Mouse (Mus musculus) layer of hippocampus, postnatal 10 days (tissue): ENCODE data around the gene Isl1. TPM values are rescaled to one million over a fixed set of nuclear protein-coding genes. Genes with fewer than 3 reads are reported as not detected.

ENCODE experiments used
- DNase-seq, 2 experiments: peaks; one replicate each; pipeline ENCODE4 v3.0.0; 2021; ENCODE audit warnings: low spot score in 2 of 2
- long read RNA-seq: library from polyadenylated mRNA; stranded (forward); transcript quantifications from one replicate; pipeline ENCODE4 v2.0.0, GENCODE M21; 2023
- total RNA-seq, 2 experiments: library from RNA; stranded (reverse); gene quantifications; 2 replicates each; pipeline ENCODE4 v1.2.3; 2021

Gene Isl1
- total RNA-seq = under 1 TPM in 1 of 2 experiments, not detected in 1; 0.42 TPM
- long read RNA-seq = 0 reads

DNA sequence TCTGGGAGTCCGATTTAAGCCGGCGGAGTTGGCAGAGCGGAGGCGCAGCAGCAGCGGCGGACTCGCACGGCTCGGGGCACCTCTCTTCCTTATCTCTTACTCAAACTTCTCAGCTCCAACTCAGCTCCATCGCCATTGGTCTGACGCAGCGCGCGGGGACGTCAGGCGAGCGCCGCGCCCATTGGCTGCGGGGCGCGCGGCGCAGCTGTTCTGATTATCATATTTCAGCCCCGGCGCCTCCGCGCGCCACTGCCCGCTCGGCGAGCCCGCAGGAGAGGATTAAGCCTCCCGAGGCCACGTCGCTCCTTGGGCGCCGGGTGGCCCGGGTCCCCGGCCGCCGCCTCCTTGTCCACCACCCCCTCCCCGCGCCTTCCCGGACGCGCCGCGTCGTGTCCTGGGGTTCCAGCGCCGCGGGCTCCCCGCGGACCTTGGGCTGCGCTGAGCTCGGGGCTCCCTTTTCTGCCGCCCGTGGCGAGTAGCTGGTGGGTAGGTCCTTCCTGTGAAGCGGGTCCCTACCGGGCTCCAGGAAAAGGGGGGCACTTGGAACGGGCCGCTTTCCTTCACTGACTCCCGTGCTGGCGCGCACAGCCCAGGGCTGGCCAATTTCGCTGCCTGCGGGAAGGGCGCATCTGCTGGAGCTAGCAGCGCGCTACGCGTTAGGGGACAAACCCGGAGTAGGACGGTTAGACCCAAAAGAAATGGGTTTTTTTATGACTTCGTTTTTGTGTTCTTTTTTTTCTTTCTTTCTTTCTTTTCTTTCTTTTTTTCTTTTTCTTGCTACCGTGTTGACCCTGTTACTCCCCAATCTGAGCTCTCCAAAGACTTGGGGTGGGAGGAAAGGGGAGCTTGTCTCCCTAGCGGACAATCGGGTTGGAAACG, at the start of gene Isl1:
TSS of gene Isl1 (minus strand) at position 106 of the 879 bp plus-strand sequence.
- DNase-seq = peak in 1 of 2 experiments; percentile 26

DNA sequence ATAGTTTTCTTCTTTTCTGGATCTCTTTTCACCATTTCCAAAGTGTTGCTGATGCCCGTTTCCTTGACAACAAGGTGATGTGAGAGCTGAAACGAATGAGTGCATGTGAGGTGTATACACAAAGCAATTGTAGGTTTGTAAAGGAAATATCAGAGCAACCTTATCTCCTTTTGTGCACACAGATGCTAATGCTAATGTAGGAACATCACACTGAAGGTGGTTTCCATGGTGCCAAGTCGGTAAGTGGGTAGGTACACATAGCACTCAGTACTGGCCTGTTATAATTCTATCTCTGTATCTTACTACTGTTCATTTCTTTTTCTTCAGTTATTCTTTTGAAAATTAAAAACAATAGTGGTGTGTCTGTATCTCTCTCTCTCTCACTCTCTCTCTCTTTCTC, 26.3 kb upstream of the Isl1 start:
- DNase-seq = no peak

GRCm38 (mm10) chr13:116313636-116314530, 4.4 kb upstream of the Isl1 start:
- no peak for DNase-seq

- no peak for DNase-seq
Observed at GRCm38 (mm10) chr13:116311871-116312720, 2.6 kb upstream of the Isl1 start.

GRCm38 (mm10) chr13:116311011-116311410, 1.5 kb upstream of the Isl1 start:
- DNase-seq = no peak

GRCm38 (mm10) chr13:116310463-116310765, 925 bp upstream of the Isl1 start:
- DNase-seq = no peak

- DNase-seq = no peak
Observed at GRCm38 (mm10) chr13:116308933-116309583, 431 bp downstream of the Isl1 start.

DNA sequence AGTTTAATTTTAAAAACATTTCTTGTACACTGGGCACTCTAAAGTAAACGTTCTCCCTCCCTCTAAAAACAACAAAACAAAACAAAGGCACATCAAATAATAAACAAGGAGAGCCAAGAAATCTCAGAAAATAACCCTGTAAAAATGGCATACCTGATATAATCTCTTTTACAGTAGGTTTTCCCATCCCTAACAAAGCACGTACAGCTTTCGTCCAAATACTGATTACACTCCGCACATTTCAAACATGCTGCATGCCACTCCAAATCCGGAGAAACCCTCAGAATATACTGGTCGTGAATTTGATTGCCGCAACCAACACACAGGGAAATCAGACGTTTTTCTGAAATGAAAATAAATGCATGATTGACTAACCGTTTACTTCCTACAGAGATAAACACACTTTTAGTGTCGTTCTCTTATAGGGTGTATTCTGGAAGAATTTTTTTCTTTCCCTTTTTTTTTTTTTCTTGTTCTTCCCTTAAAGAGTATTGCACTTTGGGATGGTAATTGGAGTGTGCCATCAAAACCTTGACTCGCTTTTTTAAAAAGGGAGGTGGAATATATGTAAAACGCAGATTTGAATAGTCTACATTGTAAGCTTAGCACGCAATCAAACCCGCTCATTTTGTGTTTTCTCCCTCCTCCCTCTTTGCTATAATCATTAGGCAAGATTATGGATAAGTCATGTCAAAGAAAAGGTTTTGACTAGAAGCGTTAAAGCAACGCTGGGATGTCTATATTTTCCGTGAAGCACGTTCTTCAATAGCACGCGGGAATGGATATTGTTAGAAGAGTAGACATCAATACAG, 1.2 kb downstream of the Isl1 start:
- no peak for DNase-seq

DNA sequence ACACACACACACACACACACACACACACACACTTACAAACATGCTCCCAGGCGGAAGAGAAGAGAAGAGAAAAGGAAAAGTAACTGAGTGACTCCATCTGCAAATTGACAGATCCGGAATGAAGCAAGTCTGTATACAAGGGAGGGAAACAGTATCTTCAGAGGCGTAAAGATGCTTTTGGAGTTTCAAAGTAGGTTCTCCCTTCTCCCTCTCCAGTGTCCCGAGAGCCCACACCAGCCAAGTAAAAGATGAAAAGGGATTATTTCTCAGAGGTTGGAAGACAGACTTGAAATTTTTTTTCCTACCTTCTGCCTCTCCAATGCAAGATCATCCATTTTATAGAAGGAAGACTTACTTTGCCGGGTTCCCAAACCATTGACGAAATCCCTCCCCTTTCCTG, 2.9 kb downstream of the Isl1 start:
- DNase-seq = no peak

DNA sequence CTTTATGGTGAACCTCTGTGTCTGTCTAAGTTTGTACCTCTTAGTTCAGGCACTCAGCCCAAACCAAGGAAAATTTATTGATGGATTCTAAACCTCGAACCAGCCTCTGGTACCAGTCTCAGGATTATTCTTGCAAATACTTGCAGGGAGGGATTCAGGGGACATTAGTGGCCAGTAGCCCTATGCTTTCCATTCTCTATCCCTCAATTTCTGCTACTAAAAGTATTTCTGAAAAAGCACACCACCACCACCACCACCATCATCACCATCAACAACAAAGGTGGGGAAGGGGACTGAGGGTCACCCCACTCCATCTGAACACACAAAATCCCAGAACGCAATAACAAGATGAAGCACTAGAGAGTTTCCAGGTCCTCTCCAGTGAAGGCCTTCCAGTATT, 3.8 kb downstream of the Isl1 start:
- no peak for DNase-seq

- DNase-seq = no peak
Observed at GRCm38 (mm10) chr13:116304713-116305470, 4.6 kb downstream of the Isl1 start.

DNA sequence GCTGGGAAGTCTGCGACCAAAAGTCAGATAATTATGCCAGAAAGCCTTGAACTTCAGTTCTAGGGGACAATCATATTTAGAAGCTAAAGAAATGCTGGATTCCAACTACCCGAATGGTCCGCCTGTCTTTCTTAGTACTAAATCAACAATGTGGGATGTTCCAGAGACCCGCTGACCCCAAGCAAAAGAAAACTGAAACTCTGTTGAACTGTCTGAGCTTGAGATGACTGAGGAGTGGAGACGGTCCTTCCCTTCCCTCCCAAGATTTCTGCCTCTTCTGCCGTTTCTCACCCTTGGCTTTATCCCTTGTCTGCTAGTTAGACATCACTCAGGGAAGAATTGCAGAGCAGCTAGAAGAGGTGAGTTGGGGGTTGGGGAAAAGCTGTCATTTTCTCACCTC, 5.7 kb downstream of the Isl1 start:
- DNase-seq = no peak

DNA sequence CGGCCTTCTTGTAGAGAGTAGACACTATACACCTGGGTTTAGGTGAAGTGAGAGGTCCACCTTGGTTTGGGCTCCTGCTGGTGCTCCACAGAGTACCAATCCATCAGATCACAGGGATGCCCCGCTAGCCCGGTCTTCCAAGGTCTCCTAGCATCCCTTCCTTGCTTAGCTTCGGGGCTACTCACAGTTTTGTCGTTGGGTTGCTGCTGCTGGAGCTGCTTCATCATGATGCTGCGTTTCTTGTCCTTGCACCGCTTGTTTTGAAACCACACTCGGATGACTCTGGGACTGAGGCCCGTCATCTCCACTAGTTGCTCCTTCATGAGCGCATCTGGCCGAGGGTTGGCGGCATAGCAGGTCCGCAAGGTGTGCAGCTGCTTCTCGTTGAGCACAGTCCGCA, 6.6 kb downstream of the Isl1 start:
- DNase-seq = no peak

GRCm38 (mm10) chr13:116301706-116302105, 7.8 kb downstream of the Isl1 start:
- DNase-seq = no peak

DNA sequence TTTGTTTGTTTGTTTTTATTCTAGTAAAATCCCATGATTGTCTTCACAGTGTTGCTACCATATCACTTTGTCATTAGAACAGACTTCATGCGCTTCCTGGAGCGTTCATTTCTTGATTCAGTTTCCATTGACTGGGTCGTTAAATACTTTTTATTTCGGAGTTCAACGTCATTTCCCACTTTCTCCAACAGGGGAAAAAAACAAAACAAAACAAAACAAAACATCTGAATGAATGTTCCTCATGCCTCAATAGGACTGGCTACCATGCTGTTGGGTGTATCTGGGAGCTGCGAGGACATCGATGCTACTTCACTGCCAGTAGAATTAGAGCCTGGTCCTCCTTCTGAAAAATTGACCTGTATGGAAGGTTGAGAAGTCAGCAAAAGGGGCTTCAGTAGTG, 10.2 kb downstream of the Isl1 start:
- no peak for DNase-seq

GRCm38 (mm10) chr13:116298641-116299170, 10.8 kb downstream of the Isl1 start:
- DNase-seq = no peak

DNA sequence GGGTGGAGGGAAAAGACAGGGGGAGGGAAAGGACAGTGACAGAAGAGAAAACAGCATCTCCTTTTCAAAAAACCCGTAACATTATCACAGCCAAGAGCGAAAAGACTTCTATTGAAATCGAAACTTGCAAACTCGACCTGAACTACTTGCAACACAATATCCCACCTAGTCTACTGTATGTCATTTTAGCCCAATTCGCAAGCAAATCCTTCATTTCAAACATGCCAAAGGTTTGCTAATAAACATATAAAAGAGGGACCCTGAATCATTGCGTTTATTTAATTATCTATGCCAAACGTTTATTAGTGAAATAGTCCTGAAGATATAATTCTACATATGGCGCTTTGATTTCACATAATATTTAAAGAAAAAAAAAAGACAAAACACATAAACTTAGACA, 11.5 kb downstream of the Isl1 start:
- DNase-seq = no peak

DNA sequence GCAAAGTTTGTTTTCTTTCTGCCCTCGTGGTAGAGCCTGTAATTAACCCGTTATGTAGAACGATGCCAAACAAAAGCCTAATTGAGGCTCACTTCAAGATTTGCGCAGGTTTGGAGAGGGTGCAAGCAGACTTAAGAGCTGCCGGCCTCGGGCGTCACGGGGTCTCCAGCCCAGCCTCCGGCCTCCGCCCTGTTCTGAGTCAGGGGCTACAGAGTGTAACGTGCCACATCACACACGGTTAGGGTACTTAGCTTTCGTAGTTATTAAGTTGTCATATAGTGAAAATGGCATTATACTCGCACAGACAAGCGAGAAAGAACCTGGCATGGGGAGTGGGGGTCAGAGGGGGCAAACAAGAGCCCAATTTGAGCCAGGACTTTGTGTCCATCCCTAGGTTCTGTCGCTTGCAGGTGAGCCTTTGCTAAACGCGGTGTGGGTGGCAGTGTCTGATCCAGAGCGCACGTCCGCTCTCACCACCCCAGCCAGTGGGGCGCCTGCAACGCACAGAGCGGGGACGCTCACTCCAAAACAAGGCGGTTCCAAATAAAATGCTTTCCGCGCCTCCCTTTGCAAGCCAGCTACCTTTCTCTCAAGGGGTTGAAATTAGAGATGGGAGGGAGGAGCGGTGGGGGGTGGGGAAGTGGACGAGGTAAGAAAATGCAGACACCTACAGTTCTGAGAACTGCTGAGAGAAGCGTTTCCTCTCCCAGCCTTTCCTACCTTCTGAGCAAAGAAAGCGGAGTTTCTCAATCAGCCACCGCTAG, 12.3 kb downstream of the Isl1 start:
- no peak for DNase-seq
